Mouse (Mus musculus): Measurements from ENCODE around the gene Lrriq1.

DNA sequence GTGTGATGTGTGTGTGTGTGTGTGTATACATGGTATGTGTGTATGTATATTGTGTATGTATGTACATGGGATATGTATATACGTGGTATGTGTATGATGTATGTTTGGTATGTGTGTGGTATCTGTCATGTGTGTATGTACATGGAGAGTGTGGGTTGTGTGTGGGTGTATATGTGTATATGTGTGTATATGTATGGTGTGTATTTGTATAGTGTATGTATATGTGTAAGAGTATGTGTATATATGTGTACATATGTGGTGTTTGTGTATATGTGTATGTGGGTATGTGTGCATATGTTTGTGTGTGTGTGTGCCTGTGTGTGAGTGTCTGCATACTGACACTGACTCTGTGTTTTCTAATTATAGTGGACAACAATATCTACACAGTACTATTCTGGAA, 9.5 kb downstream of the Lrriq1 start:
- no peak for TF ChIP-seq CTCF (IDR thresholded peaks at IDR 0.05; ENCODE audit: borderline replicate concordance, extremely low read depth, insufficient read depth, insufficient read length)
- no peak for TF ChIP-seq POLR2A (IDR thresholded peaks at IDR 0.05; ENCODE audit: borderline replicate concordance, extremely low read depth, insufficient read depth, insufficient read length, poor library complexity, severe bottlenecking)
